Mouse (Mus musculus) effector memory CD4-positive, alpha-beta T cell, adult 5 months (primary cell): Measurements from ENCODE around the gene Gm7792. TPM values are rescaled to one million over a fixed set of nuclear protein-coding genes. Genes with fewer than 3 reads are reported as not detected.

Experiments
- polyA plus RNA-seq: library from polyadenylated mRNA; unstranded; fragments of 100-300 nt; shearing (Covaris generic); gene quantifications from one replicate; pipeline ENCODE4 v1.2.1, GENCODE M21; 2017

The Gm7792 gene
- not detected for polyA plus RNA-seq

GRCm38 (mm10) chr5:93843476-93843875, at the start of gene Gm7792:
Gene Gm7792 (plus strand): TSS chr5:93843776.

Other genes with a start within 250 kb of the Gm7792 start
- gene C87414, start 172.2 kb upstream of the Gm7792 start, polyA plus RNA-seq: not detected
- not detected for gene Gm16429, start 85.3 kb downstream of the Gm7792 start, polyA plus RNA-seq
- not detected for gene BC061212, start 226.8 kb downstream of the Gm7792 start, polyA plus RNA-seq
- not detected for gene Gm6351, start 232.6 kb downstream of the Gm7792 start, polyA plus RNA-seq